Comparison of ENCODE assay signal across 9 mouse cellular contexts in the genomic region with DNA sequence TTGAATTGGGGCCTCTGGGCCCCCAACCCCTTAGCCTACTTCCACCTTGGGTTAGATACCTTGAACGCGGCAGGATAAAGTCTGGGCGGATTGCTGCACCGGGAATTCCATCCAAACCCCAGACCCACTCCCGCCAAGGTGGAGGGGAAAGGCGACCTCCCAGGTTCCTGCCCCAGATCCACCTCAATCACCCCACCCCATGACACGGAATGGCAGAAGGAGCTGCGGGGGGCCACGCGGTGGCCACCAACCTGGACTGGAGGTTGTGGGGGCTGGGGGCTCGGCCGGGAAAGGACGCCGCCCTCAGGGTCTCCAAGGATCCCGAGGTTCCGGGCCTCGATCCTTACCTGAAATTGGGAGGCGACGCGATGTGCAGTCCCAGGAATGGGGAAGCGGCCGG. TPM values are rescaled to one million over a fixed set of nuclear protein-coding genes. Genes with fewer than 3 reads are reported as not detected.
DNase-seq lines count a peak whose midpoint lies in the region; ATAC-seq and TF ChIP-seq lines count a peak whose summit lies in the region.
"Had no signal": no experiment of that assay in that cellular context is flagged by ENCODE, and none has a peak within 500 bp of the region (broad histone marks: within the 10 kb centered on the region; RNA-seq: fewer than 3 reads in every experiment).

No protein-coding gene starts in this region.

- peaks cover 5% of the 10 kb centered on the region for H3K4me1 ChIP-seq in lung, embryonic 16.5 days (replicated peaks; ENCODE audit: control insufficient read depth, insufficient read depth, low read length)
- H3K4me1 ChIP-seq in limb, embryonic 10.5 days, result peaks cover 16% of the 10 kb centered on the region
- H3K4me1 ChIP-seq in small intestine, adult 2 months (ENCODE audit: control insufficient read depth, insufficient read depth, insufficient read length, low read length), result peaks cover 6% of the 10 kb centered on the region; the same call in 1 of the 2 replicates

- peak overlapping the region; percentile 68 for H3K4me3 ChIP-seq in lung, embryonic 16.5 days (ENCODE audit: low read length)
- peak overlapping the region; percentile 73 for H3K4me3 ChIP-seq in limb, embryonic 10.5 days
- H3K4me3 ChIP-seq in small intestine, adult 2 months (ENCODE audit: low read depth, low read length), result peak overlapping the region; percentile 54

- H3K36me3 ChIP-seq in lung, embryonic 16.5 days (ENCODE audit: control insufficient read depth, insufficient read depth, low read length), result peaks cover 14% of the 10 kb centered on the region
- peaks cover 23% of the 10 kb centered on the region for H3K36me3 ChIP-seq in limb, embryonic 10.5 days
- H3K36me3 ChIP-seq in small intestine, adult 2 months (ENCODE audit: control insufficient read depth, insufficient read depth, low read length), result peaks cover 3% of the 10 kb centered on the region

- no peak for ATAC-seq in cerebellum, adult (ENCODE audit: insufficient number of reproducible peaks, low FRiP score, low TSS enrichment)
- ATAC-seq in lung, embryonic 16.5 days (ENCODE audit: low read depth), result 0 out of 2 replicates have a peak, but pooled peaks have one; percentile 11

- TF ChIP-seq CTCF in small intestine, adult 2 months (IDR thresholded peaks at IDR 0.05; ENCODE audit: extremely low read depth, insufficient read length, insufficient replicate concordance, low read depth, low read length), result no peak

- no peaks in the 10 kb centered on the region for H3K9me3 ChIP-seq in lung, embryonic 16.5 days (ENCODE audit: control insufficient read depth, low read length)
- no peaks in the 10 kb centered on the region for H3K9me3 ChIP-seq in limb, embryonic 10.5 days (replicated peaks)

- H3K27ac ChIP-seq in lung, embryonic 16.5 days (ENCODE audit: low read length), result no peak overlapping the region
- peak overlapping the region; percentile 61 for H3K27ac ChIP-seq in limb, embryonic 10.5 days
- no peak overlapping the region for H3K27ac ChIP-seq in small intestine, adult 2 months (ENCODE audit: insufficient read depth, low read depth, low read length)

- H3K9ac ChIP-seq in lung, embryonic 16.5 days (ENCODE audit: low read length), result peak overlapping the region; percentile 70

- peak overlapping the region; percentile 98 for H3K4me2 ChIP-seq in lung, embryonic 16.5 days (ENCODE audit: low read depth, low read length)

- no peak for TF ChIP-seq POLR2A in small intestine, adult 2 months (IDR thresholded peaks at IDR 0.05; ENCODE audit: low read depth, low read length)

- H3K27me3 ChIP-seq in lung, embryonic 16.5 days (ENCODE audit: control insufficient read depth, insufficient read depth, low read depth, low read length), result peaks cover 7% of the 10 kb centered on the region
- H3K27me3 ChIP-seq in limb, embryonic 10.5 days (ENCODE audit: low read depth, poor library complexity, severe bottlenecking), result peaks cover 35% of the 10 kb centered on the region
- H3K27me3 ChIP-seq in small intestine, adult 2 months (ENCODE audit: control insufficient read depth, insufficient read depth, low read length), result peaks cover 10% of the 10 kb centered on the region

- peak; percentile 61 for DNase-seq in cerebellum, adult 11 months
- DNase-seq in lung, adult 18-20 months, result no peak
- DNase-seq in limb, embryonic 10.5 days (ENCODE audit: low spot score), result no peak
- DNase-seq in spleen, postnatal 36 days (ENCODE audit: low spot score in 2 of 2), result no peak
- DNase-seq in spleen, adult 12 weeks (ENCODE audit: low spot score), result no peak
- DNase-seq: lung, postnatal 14 days had no signal

- 6% methylated on average over 13 of the region's 22 CpGs for WGBS in lung, embryonic 16.5 days
- 2% methylated on average over 22 of the region's 22 CpGs for WGBS in limb, embryonic 10.5 days
- WGBS in small intestine, adult 2 months, result 10% methylated on average over 22 of the region's 22 CpGs

RNA-seq across cellular contexts. Expression of gene Mapk8ip1, which starts 0.4 kb away (rescaled TPM):
- polyA plus RNA-seq in lung, embryonic 16.5 days (2015; fragmentation: Nextera tagmentation; extraction: Ambion mirVana), result 8.9 and 11.0 TPM in 2 replicates
- 28.5 and 36.3 TPM in 2 replicates for polyA plus RNA-seq in limb, embryonic 10.5 days (2016; fragmentation: Nextera tagmentation; extraction: Ambion mirVana)
- polyA plus RNA-seq in small intestine, adult 2 months (2012; rRNA removed), result 4.7 and 5.3 TPM in 2 replicates

RNA-seq across cellular contexts. Expression of gene 1700029I15Rik, which starts 18.3 kb away (rescaled TPM):
- polyA plus RNA-seq in lung, embryonic 16.5 days (2015; fragmentation: Nextera tagmentation; extraction: Ambion mirVana), result 2.5 and 4.9 TPM in 2 replicates
- polyA plus RNA-seq in limb, embryonic 10.5 days (2016; fragmentation: Nextera tagmentation; extraction: Ambion mirVana), result 2.5 and 3.3 TPM in 2 replicates
- polyA plus RNA-seq in small intestine, adult 2 months (2012; rRNA removed), result 3.5 and 7.4 TPM in 2 replicates

RNA-seq across cellular contexts. Expression of gene Large2, which starts 26.0 kb away (rescaled TPM):
- polyA plus RNA-seq in lung, embryonic 16.5 days (2015; fragmentation: Nextera tagmentation; extraction: Ambion mirVana), result 20.4 and 20.9 TPM in 2 replicates
- polyA plus RNA-seq in limb, embryonic 10.5 days (2016; fragmentation: Nextera tagmentation; extraction: Ambion mirVana), result 11.5 and 13.0 TPM in 2 replicates
- polyA plus RNA-seq in small intestine, adult 2 months (2012; rRNA removed), result 12.3 and 15.6 TPM in 2 replicates

RNA-seq across cellular contexts. Expression of gene Pex16, which starts 26.2 kb away (rescaled TPM):
- polyA plus RNA-seq in lung, embryonic 16.5 days (2015; fragmentation: Nextera tagmentation; extraction: Ambion mirVana), result 22.0 and 24.5 TPM in 2 replicates
- polyA plus RNA-seq in limb, embryonic 10.5 days (2016; fragmentation: Nextera tagmentation; extraction: Ambion mirVana), result 19.6 and 20.6 TPM in 2 replicates
- 71.2 and 157 TPM in 2 replicates for polyA plus RNA-seq in small intestine, adult 2 months (2012; rRNA removed)

RNA-seq across cellular contexts. Expression of gene Cry2, which starts 33.2 kb away (rescaled TPM):
- 28.8 and 29.8 TPM in 2 replicates for polyA plus RNA-seq in lung, embryonic 16.5 days (2015; fragmentation: Nextera tagmentation; extraction: Ambion mirVana)
- 19.0 and 25.2 TPM in 2 replicates for polyA plus RNA-seq in limb, embryonic 10.5 days (2016; fragmentation: Nextera tagmentation; extraction: Ambion mirVana)
- 4.7 and 13.1 TPM in 2 replicates for polyA plus RNA-seq in small intestine, adult 2 months (2012; rRNA removed)
